Comparison of ENCODE assay signal across 19 mouse cellular contexts in genomic region chr11:101332537-101332936, GRCm38 (mm10). TPM values are rescaled to one million over a fixed set of nuclear protein-coding genes. Genes with fewer than 3 reads are reported as not detected.
A peak's percentile ranks its signal among the peaks of the same experiment; 100 is the strongest.
DNase-seq lines count a peak whose midpoint lies in the region; ATAC-seq lines count a peak whose summit lies in the region.
"Had no signal": no experiment of that assay in that cellular context is flagged by ENCODE, and none has a peak within 500 bp of the region (broad histone marks: within the 10 kb centered on the region; RNA-seq: fewer than 3 reads in every experiment).

No protein-coding gene starts in this region.

- ATAC-seq in intestine, embryonic 15.5 days: no peak
- ATAC-seq: midbrain, embryonic 15.5 days had no signal

- WGBS in heart, embryonic 10.5 days: 82% methylated on average over 3 of the region's 3 CpGs
- 82% methylated on average over 3 of the region's 3 CpGs for WGBS in intestine, embryonic 15.5 days

- H3K4me2 ChIP-seq in intestine, embryonic 15.5 days (replicated peaks): peak overlapping the region; percentile 14; the same call in 1 of the 2 replicates
- H3K4me2 ChIP-seq: lung, embryonic 14.5 days; midbrain, embryonic 15.5 days had no signal

- peaks cover 22% of the 10 kb centered on the region for H3K4me1 ChIP-seq in heart, embryonic 10.5 days
- H3K4me1 ChIP-seq in intestine, embryonic 15.5 days (replicated peaks): peaks cover 8% of the 10 kb centered on the region; the same call in 1 of the 2 replicates

- no peak overlapping the region for H3K27ac ChIP-seq in heart, embryonic 10.5 days
- 0 out of 2 replicates have a peak overlapping the region, but pooled peaks have one; percentile 13 for H3K27ac ChIP-seq in intestine, embryonic 15.5 days
- H3K27ac ChIP-seq: forebrain, embryonic 10.5 days; midbrain, embryonic 15.5 days had no signal

- H3K36me3 ChIP-seq in heart, embryonic 10.5 days: no peaks in the 10 kb centered on the region
- H3K36me3 ChIP-seq in intestine, embryonic 15.5 days: no peaks in the 10 kb centered on the region
- H3K36me3 ChIP-seq: midbrain, embryonic 15.5 days had no signal

- no peak overlapping the region for H3K4me3 ChIP-seq in heart, embryonic 10.5 days
- H3K4me3 ChIP-seq in intestine, embryonic 15.5 days (replicated peaks): no peak overlapping the region
- H3K4me3 ChIP-seq: forebrain, embryonic 10.5 days; midbrain, embryonic 15.5 days had no signal

- DNase-seq in heart, adult 11 months: peak; percentile 94
- DNase-seq in heart, embryonic 10.5 days (ENCODE audit: low spot score): no peak
- peak; percentile 26 for DNase-seq in ovary, postnatal 36 days (ENCODE audit: low spot score)
- DNase-seq in ovary, postnatal 14 days (ENCODE audit: low spot score): no peak
- DNase-seq in layer of hippocampus, postnatal 14 days (ENCODE audit: low spot score in 2 of 2): no peak
- DNase-seq in left cerebral cortex, adult 9 months (ENCODE audit: low spot score in 2 of 2): no peak
- DNase-seq: B cell, adult 2 months; cerebellum, adult 2 months; kidney, postnatal 14 days; layer of hippocampus, adult 9-11 months; lung, embryonic 14.5 days; thymus, postnatal 14 days had no signal

- no peak overlapping the region for H3K9ac ChIP-seq in intestine, embryonic 15.5 days
- H3K9ac ChIP-seq: lung, embryonic 14.5 days; midbrain, embryonic 15.5 days had no signal

- H3K9me3 ChIP-seq in heart, embryonic 10.5 days: no peaks in the 10 kb centered on the region
- no peaks in the 10 kb centered on the region for H3K9me3 ChIP-seq in intestine, embryonic 15.5 days
- H3K9me3 ChIP-seq: forebrain, embryonic 10.5 days; midbrain, embryonic 15.5 days had no signal

- no peaks in the 10 kb centered on the region for H3K27me3 ChIP-seq in heart, embryonic 10.5 days (ENCODE audit: insufficient read depth, poor library complexity, severe bottlenecking)
- no peaks in the 10 kb centered on the region for H3K27me3 ChIP-seq in intestine, embryonic 15.5 days (replicated peaks)
- H3K27me3 ChIP-seq: midbrain, embryonic 15.5 days had no signal

RNA-seq across cellular contexts. Expression of gene Aoc3, which starts 2.1 kb away (rescaled TPM):
- polyA plus RNA-seq in heart, embryonic 10.5 days (2016; fragmentation: Nextera tagmentation; extraction: Ambion mirVana): 0.06 and 0.14 TPM in 2 replicates
- polyA plus RNA-seq in intestine, embryonic 15.5 days (2015; fragmentation: Nextera tagmentation; extraction: Ambion mirVana): 2.1 and 2.7 TPM in 2 replicates
- total RNA-seq in layer of hippocampus, postnatal 14 days (2021): 1 to 10 TPM; 1.6 to 2.7 TPM
- polyA plus RNA-seq: forebrain, embryonic 10.5 days had no signal

RNA-seq across cellular contexts. Expression of gene Aoc2, which starts 7.7 kb away (rescaled TPM):
- 1.3 and 1.4 TPM in 2 replicates for polyA plus RNA-seq in heart, embryonic 10.5 days (2016; fragmentation: Nextera tagmentation; extraction: Ambion mirVana)
- 1.2 and 1.3 TPM in 2 replicates for polyA plus RNA-seq in intestine, embryonic 15.5 days (2015; fragmentation: Nextera tagmentation; extraction: Ambion mirVana)
- 1 to 10 TPM; 4.8 to 5.4 TPM for total RNA-seq in layer of hippocampus, postnatal 14 days (2021)

RNA-seq across cellular contexts. Expression of gene Psme3, which starts 16.5 kb away (rescaled TPM):
- polyA plus RNA-seq in heart, embryonic 10.5 days (2016; fragmentation: Nextera tagmentation; extraction: Ambion mirVana): 151 and 177 TPM in 2 replicates
- 137 and 147 TPM in 2 replicates for polyA plus RNA-seq in intestine, embryonic 15.5 days (2015; fragmentation: Nextera tagmentation; extraction: Ambion mirVana)
- total RNA-seq in layer of hippocampus, postnatal 14 days (2021): 100 to 1,000 TPM; 103 to 114 TPM

RNA-seq across cellular contexts. Expression of gene Becn1, which starts 30.5 kb away (rescaled TPM):
- 148 and 165 TPM in 2 replicates for polyA plus RNA-seq in heart, embryonic 10.5 days (2016; fragmentation: Nextera tagmentation; extraction: Ambion mirVana)
- 132 and 143 TPM in 2 replicates for polyA plus RNA-seq in intestine, embryonic 15.5 days (2015; fragmentation: Nextera tagmentation; extraction: Ambion mirVana)
- 100 to 1,000 TPM; 182 to 185 TPM for total RNA-seq in layer of hippocampus, postnatal 14 days (2021)

RNA-seq across cellular contexts. Expression of gene G6pc, which starts 34.8 kb away (rescaled TPM):
- polyA plus RNA-seq in heart, embryonic 10.5 days (2016; fragmentation: Nextera tagmentation; extraction: Ambion mirVana): not detected in 2 replicates
- polyA plus RNA-seq in intestine, embryonic 15.5 days (2015; fragmentation: Nextera tagmentation; extraction: Ambion mirVana): 0.30 and 0.39 TPM in 2 replicates
- under 1 TPM in 1 of 2 experiments, not detected in 1; 0.14 TPM for total RNA-seq in layer of hippocampus, postnatal 14 days (2021)
- total RNA-seq: hematopoietic stem cell, adult 5-6 weeks; megakaryocyte progenitor cell, adult 5-6 weeks had no signal
- polyA plus RNA-seq: cerebellum, adult 2 months; cortical plate, adult 2 months; embryonic facial prominence, embryonic 14.5 days; forebrain, embryonic 10.5 days; lung, embryonic 14.5 days; midbrain, embryonic 15.5 days had no signal

Comparison
In these comparisons a context has a peak if more than half of its experiments do, and no peak if none do; other contexts are left out.
1. DNase-seq: peak in heart, adult 11 months (single experiment) and ovary, postnatal 36 days (single experiment); none in heart, embryonic 10.5 days (single experiment), ovary, postnatal 14 days (single experiment), layer of hippocampus, postnatal 14 days (0 of 2) and left cerebral cortex, adult 9 months (0 of 2).